Mouse (Mus musculus) hindbrain, embryonic 12.5 days (tissue): ENCODE results near the gene Ifna14. TPM values are rescaled to one million over a fixed set of nuclear protein-coding genes. Genes with fewer than 3 reads are reported as not detected.

Experiments used
- ATAC-seq: fragments of 200-750 bp; cut with Nextera tagmentation; 2 replicates; pipeline ENCODE4 v1.8.0; 2017; ENCODE audit warnings: moderate TSS enrichment; ENCODE audit not compliant: low FRiP score
- H3K27ac ChIP-seq: fragments of 300-500 bp; sonication (generic); 2 replicates; pipeline ENCODE4 v1.5.1; 2016; ENCODE audit warnings: mild to moderate bottlenecking
- H3K27me3 ChIP-seq: fragments of 300-500 bp; sonication (generic); 2 replicates; pipeline ENCODE4 v1.6.1; 2016; ENCODE audit warnings: mild to moderate bottlenecking
- H3K36me3 ChIP-seq: fragments of 300-500 bp; sonication (generic); 2 replicates; pipeline ENCODE4 v1.6.1; 2016; ENCODE audit warnings: mild to moderate bottlenecking
- H3K4me1 ChIP-seq: fragments of 300-500 bp; sonication (generic); 2 replicates; pipeline ENCODE4 v1.6.1; 2016
- H3K4me2 ChIP-seq: fragments of 300-500 bp; sonication (generic); replicated peaks from 2 replicates; pipeline ENCODE4 v1.6.1; 2016; ENCODE audit warnings: mild to moderate bottlenecking
- H3K4me3 ChIP-seq: fragments of 300-500 bp; sonication (generic); 2 replicates; pipeline ENCODE4 v1.5.1; 2016; ENCODE audit warnings: mild to moderate bottlenecking
- H3K9ac ChIP-seq: fragments of 300-500 bp; sonication (generic); 2 replicates; pipeline ENCODE4 v1.6.1; 2016; ENCODE audit warnings: mild to moderate bottlenecking, moderate library complexity
- H3K9me3 ChIP-seq: fragments of 300-500 bp; sonication (generic); replicated peaks from 2 replicates; pipeline ENCODE4 v1.6.1; 2016; ENCODE audit warnings: mild to moderate bottlenecking
- WGBS: fragments of 180-500 bp; shearing (Covaris S2); methylation state at CpG from one replicate; pipeline ENCODE4 v1.1.7; 2016; 5-methylcytosine and 5-hydroxymethylcytosine counted together
- polyA plus RNA-seq: library from polyadenylated mRNA; unstranded; fragments of >200 nt; fragmentation: Nextera tagmentation; extraction: Ambion mirVana; gene quantifications from 2 replicates; pipeline ENCODE4 v1.2.1, GENCODE M21; 2016

Gene Ifna14
- polyA plus RNA-seq, 1 experiment from 2014 or later: not detected

- 87% methylated on average over 2 of the region's 2 CpGs for WGBS
- Histone ChIP-seq H3K4me2 (no peak overlapping the region), H3K4me1 (no peaks in the 10 kb centered on the region), H3K9me3 (no peaks in the 10 kb centered on the region), H3K27ac (no peak overlapping the region), H3K27me3 (no peaks in the 10 kb centered on the region), H3K9ac (no peak overlapping the region), H3K36me3 (no peaks in the 10 kb centered on the region), H3K4me3 (no peak overlapping the region)
- ATAC-seq: no peak
Measured at GRCm38 (mm10) chr4:88530892-88531291, 40.7 kb downstream of the Ifna14 start.

DNA sequence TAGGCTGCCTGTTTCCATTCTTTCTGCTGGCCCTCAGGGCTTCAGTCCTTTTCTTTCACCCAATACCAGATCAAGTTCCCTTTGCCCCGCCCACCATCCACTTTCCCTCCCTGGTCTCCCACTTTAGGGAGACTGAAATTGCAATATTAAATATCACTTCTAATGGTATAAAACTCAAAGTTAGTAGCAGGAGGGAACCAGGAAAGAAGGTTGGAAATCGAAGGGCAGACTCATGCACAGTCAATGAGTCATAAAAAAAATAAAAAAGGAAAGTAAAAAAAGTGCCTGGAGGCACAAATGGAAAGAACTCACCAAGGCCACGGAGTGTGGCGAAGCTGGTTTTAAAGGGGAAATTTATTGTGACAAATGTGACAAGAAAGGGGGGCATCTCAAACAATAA, 41.3 kb downstream of the Ifna14 start:
- ATAC-seq: no peak
- Histone ChIP-seq H3K27me3 (no peaks in the 10 kb centered on the region), H3K4me1 (no peaks in the 10 kb centered on the region), H3K27ac (no peak overlapping the region), H3K9me3 (no peaks in the 10 kb centered on the region), H3K9ac (no peak overlapping the region), H3K4me3 (no peak overlapping the region), H3K4me2 (no peak overlapping the region), H3K36me3 (no peaks in the 10 kb centered on the region)
- WGBS: 76% methylated on average over 4 of the region's 4 CpGs

- Histone ChIP-seq H3K4me2 (no peak overlapping the region), H3K4me1 (no peaks in the 10 kb centered on the region), H3K4me3 (no peak overlapping the region), H3K9ac (no peak overlapping the region), H3K36me3 (no peaks in the 10 kb centered on the region), H3K27ac (no peak overlapping the region), H3K27me3 (no peaks in the 10 kb centered on the region), H3K9me3 (no peaks in the 10 kb centered on the region)
- no peak for ATAC-seq
- WGBS: 86% methylated on average over 5 of the region's 5 CpGs
Measured at GRCm38 (mm10) chr4:88526379-88527049, 45.1 kb downstream of the Ifna14 start.

DNA sequence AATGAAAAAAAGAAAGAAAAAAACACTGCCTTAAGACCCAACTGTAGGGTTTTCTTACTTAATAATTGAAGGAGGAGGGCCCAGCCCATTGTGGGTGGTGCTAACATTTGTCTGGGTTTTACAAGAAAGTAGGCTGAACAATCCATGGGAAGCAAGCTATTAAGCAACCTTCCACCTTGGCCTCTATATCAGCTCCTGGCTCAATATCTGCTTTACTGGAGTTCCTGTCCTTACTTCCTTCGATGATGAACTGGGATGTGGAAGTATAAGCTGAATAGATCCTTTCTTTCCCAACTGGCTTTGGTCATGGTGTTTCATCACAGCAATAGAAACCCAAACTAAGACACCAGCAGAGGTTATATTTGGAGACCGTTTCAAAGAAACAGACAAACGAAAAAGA, 46.2 kb downstream of the Ifna14 start:
- no peak overlapping the region for H3K27ac ChIP-seq
- no peaks in the 10 kb centered on the region for H3K36me3 ChIP-seq
- H3K27me3 ChIP-seq: no peaks in the 10 kb centered on the region
- ATAC-seq: no peak
- H3K4me2 ChIP-seq: no peak overlapping the region
- H3K4me1 ChIP-seq: no peaks in the 10 kb centered on the region
- no peaks in the 10 kb centered on the region for H3K9me3 ChIP-seq
- no peak overlapping the region for H3K4me3 ChIP-seq
- WGBS: 87% methylated on average over 3 of the region's 3 CpGs
- no peak overlapping the region for H3K9ac ChIP-seq

DNA sequence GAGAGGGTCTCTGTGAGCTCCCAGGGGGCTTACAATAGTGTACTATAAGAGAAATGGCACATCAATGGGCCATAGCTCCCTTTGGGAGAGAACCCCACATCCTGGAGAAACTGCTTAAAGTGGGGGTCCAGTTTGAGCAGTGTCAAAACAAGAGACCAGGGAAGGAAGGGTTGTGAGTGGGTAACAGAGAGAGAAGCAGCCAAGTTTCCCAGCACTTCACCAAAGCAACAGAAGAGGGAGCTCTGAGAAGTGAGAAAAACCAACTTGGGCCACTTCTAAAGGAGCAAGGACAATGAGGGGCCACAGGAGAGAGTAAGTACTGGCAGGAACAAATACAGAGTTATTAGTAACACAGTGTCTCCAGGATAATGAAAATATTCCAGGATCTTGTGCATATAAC, 48.4 kb downstream of the Ifna14 start:
- no peak for ATAC-seq
- H3K4me1 ChIP-seq: no peaks in the 10 kb centered on the region
- no peak overlapping the region for H3K9ac ChIP-seq

GRCm38 (mm10) chr4:88522674-88523073, 48.9 kb downstream of the Ifna14 start, which contains the start of gene Ifnb1:
Gene Ifnb1, minus strand, starts transcription at chr4:88522774.
- no peak within 1 kb of the TSS for H3K4me3 ChIP-seq
- no peaks in the 10 kb centered on the region for H3K27me3 ChIP-seq
- H3K4me1 ChIP-seq: no peaks in the 10 kb centered on the region
- H3K36me3 ChIP-seq: no peaks in the 10 kb centered on the region
- no peaks in the 10 kb centered on the region for H3K9me3 ChIP-seq
- WGBS: 90% methylated on average over 4 of the region's 4 CpGs
- no peak within 1 kb of the TSS for H3K27ac ChIP-seq
- H3K9ac ChIP-seq: no peak within 1 kb of the TSS
- ATAC-seq: no peak
- no peak within 1 kb of the TSS for H3K4me2 ChIP-seq

More for the DNA sequence above, 48.4 kb downstream of the Ifna14 start:
- H3K4me3 ChIP-seq: no peak overlapping the region
- no peaks in the 10 kb centered on the region for H3K36me3 ChIP-seq
- no peaks in the 10 kb centered on the region for H3K9me3 ChIP-seq
- H3K4me2 ChIP-seq: no peak overlapping the region
- no peak overlapping the region for H3K27ac ChIP-seq
- H3K27me3 ChIP-seq: no peaks in the 10 kb centered on the region

Other genes starting within 250 kb of the Ifna14 start
- gene Hacd4, start 132.9 kb downstream of the Ifna14 start, polyA plus RNA-seq: 3.9 TPM in 2 replicates
- gene Ifnb1, start 49.0 kb downstream of the Ifna14 start, polyA plus RNA-seq: not detected in 2 replicates
- not detected in 2 replicates for gene Ifna15, start 13.6 kb downstream of the Ifna14 start, polyA plus RNA-seq
- gene Ifna9, start 20.6 kb upstream of the Ifna14 start, polyA plus RNA-seq: not detected in 2 replicates
- not detected in 2 replicates for gene Ifna12, start 31.6 kb upstream of the Ifna14 start, polyA plus RNA-seq
- gene C87499, start 62.6 kb upstream of the Ifna14 start, polyA plus RNA-seq: not detected in 2 replicates
- not detected in 2 replicates for gene Ifna13, start 72.7 kb upstream of the Ifna14 start, polyA plus RNA-seq
- not detected in 2 replicates for gene Ifna16, start 105.1 kb upstream of the Ifna14 start, polyA plus RNA-seq
- gene Ifna2, start 112.1 kb upstream of the Ifna14 start, polyA plus RNA-seq: not detected in 2 replicates
- gene Ifnab, start 119.6 kb upstream of the Ifna14 start, polyA plus RNA-seq: not detected in 2 replicates
- gene Gm26566, start 150.0 kb upstream of the Ifna14 start, polyA plus RNA-seq: 1.4 and 1.9 TPM in 2 replicates
- 144 and 152 TPM in 2 replicates for gene Klhl9, start 150.7 kb upstream of the Ifna14 start, polyA plus RNA-seq
- not detected in 2 replicates for gene Gm13271, start 183.1 kb upstream of the Ifna14 start, polyA plus RNA-seq
- gene Gm13283, start 188.3 kb upstream of the Ifna14 start, polyA plus RNA-seq: 0.31 and 0.39 TPM in 2 replicates
- not detected in 2 replicates for gene Gm13290, start 202.0 kb upstream of the Ifna14 start, polyA plus RNA-seq
- not detected in 2 replicates for gene Gm13289, start 205.1 kb upstream of the Ifna14 start, polyA plus RNA-seq
- not detected in 2 replicates for gene Gm13272, start 208.1 kb upstream of the Ifna14 start, polyA plus RNA-seq
- gene Ifnz, start 210.3 kb upstream of the Ifna14 start, polyA plus RNA-seq: not detected in 2 replicates
- gene Gm13276, start 213.9 kb upstream of the Ifna14 start, polyA plus RNA-seq: 0.62 TPM in 1 of 2 replicates, not detected in the other
- not detected in 2 replicates for gene Gm13277, start 216.8 kb upstream of the Ifna14 start, polyA plus RNA-seq
- not detected in 2 replicates for gene Gm13278, start 219.8 kb upstream of the Ifna14 start, polyA plus RNA-seq
- gene Gm13275, start 222.7 kb upstream of the Ifna14 start, polyA plus RNA-seq: not detected in 2 replicates
- not detected in 2 replicates for gene Gm13279, start 225.6 kb upstream of the Ifna14 start, polyA plus RNA-seq
- 0.26 and 0.95 TPM in 2 replicates for gene Gm13285, start 227.9 kb upstream of the Ifna14 start, polyA plus RNA-seq
- gene Gm13287, start 231.5 kb upstream of the Ifna14 start, polyA plus RNA-seq: not detected in 2 replicates
- gene Gm13288, start 233.7 kb upstream of the Ifna14 start, polyA plus RNA-seq: not detected in 2 replicates
- not detected in 2 replicates for gene Ifna7, start 244.4 kb upstream of the Ifna14 start, polyA plus RNA-seq
- gene Ifna11, start 248.2 kb upstream of the Ifna14 start, polyA plus RNA-seq: not detected in 2 replicates